Comparison of ENCODE assay signal across 8 mouse cellular contexts in genomic region chr5:107287908-107288267, GRCm38 (mm10). TPM values are rescaled to one million over a fixed set of nuclear protein-coding genes. Genes with fewer than 3 reads are reported as not detected.
DNase-seq lines count a peak whose midpoint lies in the region; ATAC-seq and TF ChIP-seq lines count a peak whose summit lies in the region.

No protein-coding gene starts in this region.

- H3K27me3 ChIP-seq in hindbrain, postnatal 0 days (ENCODE audit: insufficient read depth, low read length) = no peaks in the 10 kb centered on the region; the same call in 1 of the 2 replicates
- no peaks in the 10 kb centered on the region; the same call in none of the 2 replicates for H3K27me3 ChIP-seq in midbrain, embryonic 16.5 days (ENCODE audit: control insufficient read depth, insufficient read depth, low read depth, low read length)

- H3K36me3 ChIP-seq in hindbrain, postnatal 0 days (ENCODE audit: insufficient read depth, low read length) = no peaks in the 10 kb centered on the region
- H3K36me3 ChIP-seq in midbrain, embryonic 16.5 days (ENCODE audit: control insufficient read depth, insufficient read depth, low read length) = no peaks in the 10 kb centered on the region

- WGBS in hindbrain, postnatal 0 days = 50% methylated on average over 5 of the region's 5 CpGs
- 50% methylated on average over 5 of the region's 5 CpGs for WGBS in midbrain, embryonic 16.5 days

- H3K4me2 ChIP-seq in hindbrain, postnatal 0 days (ENCODE audit: low read depth, low read length) = peak overlapping the region; percentile 98
- peak overlapping the region; percentile 86 for H3K4me2 ChIP-seq in midbrain, embryonic 16.5 days (ENCODE audit: low read length)

- no peak for ATAC-seq in hindbrain, postnatal 0 days
- no peak for ATAC-seq in midbrain, embryonic 16.5 days

- peaks cover 10% of the 10 kb centered on the region; the same call in 1 of the 2 replicates for H3K4me1 ChIP-seq in embryonic fibroblast, embryonic 13.5 days (ENCODE audit: control insufficient read depth, insufficient read depth, low read length)
- H3K4me1 ChIP-seq in hindbrain, postnatal 0 days (ENCODE audit: insufficient read depth, low read length) = no peaks in the 10 kb centered on the region; the same call in 1 of the 2 replicates
- H3K4me1 ChIP-seq in midbrain, embryonic 16.5 days (ENCODE audit: control insufficient read depth, insufficient read depth, low read length) = peaks cover 10% of the 10 kb centered on the region

- TF ChIP-seq CTCF in left cerebral cortex, adult 2 months (IDR thresholded peaks at IDR 0.05) = no peak
- TF ChIP-seq CTCF in embryonic fibroblast, embryonic 13.5 days (IDR thresholded peaks at IDR 0.05; ENCODE audit: borderline replicate concordance, insufficient read depth, low read length) = no peak
- TF ChIP-seq CTCF in hindbrain, postnatal 0 days (IDR thresholded peaks at IDR 0.05; ENCODE audit: low read depth) = no peak

- TF ChIP-seq POLR2A in embryonic fibroblast, embryonic 13.5 days (IDR thresholded peaks at IDR 0.05; ENCODE audit: low read depth, low read length) = no peak

- no peak for DNase-seq in left cerebral cortex, adult 2 months (ENCODE audit: extremely low spot score in 1 of 2, low spot score in 2 of 2)
- DNase-seq in left cerebral cortex, postnatal 36 days (ENCODE audit: low spot score in 2 of 2) = no peak
- no peak for DNase-seq in hindbrain, postnatal 0 days (ENCODE audit: low spot score)
- DNase-seq in urinary bladder, adult 2 months (ENCODE audit: low spot score) = no peak
- DNase-seq in cerebellum, adult 8-10 months = no peak
- DNase-seq in frontal cortex, postnatal 25 days (ENCODE audit: low spot score in 2 of 2) = no peak

- peak overlapping the region; percentile 89 for H3K4me3 ChIP-seq in left cerebral cortex, adult 2 months
- peak overlapping the region; percentile 63 for H3K4me3 ChIP-seq in embryonic fibroblast, embryonic 13.5 days (ENCODE audit: insufficient read depth, low read length)
- H3K4me3 ChIP-seq in hindbrain, postnatal 0 days (ENCODE audit: low read length) = peak overlapping the region; percentile 84
- peak overlapping the region; percentile 54 for H3K4me3 ChIP-seq in midbrain, embryonic 16.5 days (ENCODE audit: low read depth, low read length)

- intact Hi-C loops in left cerebral cortex, adult 2 months (cut with DNase I) = loop anchor here (2.0 to 10.0 kb wide), 2 partner anchors 119 to 293 kb away; no protein-coding TSS in a partner anchor
- intact Hi-C loops in left cerebral cortex, postnatal 36 days (cut with DNase I) = loop anchor here (1.0 to 10.0 kb wide), 3 partner anchors 143 to 292 kb away; no protein-coding TSS in a partner anchor

- no peak overlapping the region for H3K27ac ChIP-seq in left cerebral cortex, adult 2 months
- no peak overlapping the region for H3K27ac ChIP-seq in embryonic fibroblast, embryonic 13.5 days (ENCODE audit: insufficient read depth, low read length)
- H3K27ac ChIP-seq in hindbrain, postnatal 0 days = no peak overlapping the region
- no peak overlapping the region for H3K27ac ChIP-seq in midbrain, embryonic 16.5 days (ENCODE audit: low read length)

- no peak overlapping the region; the same call in 1 of the 2 replicates for H3K9ac ChIP-seq in hindbrain, postnatal 0 days (replicated peaks; ENCODE audit: low read length)
- no peak overlapping the region for H3K9ac ChIP-seq in midbrain, embryonic 16.5 days (ENCODE audit: low read depth, low read length)

- no peaks in the 10 kb centered on the region for H3K9me3 ChIP-seq in hindbrain, postnatal 0 days (ENCODE audit: low read length)
- H3K9me3 ChIP-seq in midbrain, embryonic 16.5 days (replicated peaks; ENCODE audit: control insufficient read depth, low read length, poor library complexity, severe bottlenecking) = no peaks in the 10 kb centered on the region

RNA-seq across cellular contexts. Expression of gene Tgfbr3, which starts 1.5 kb away (rescaled TPM):
- 10 to 100 TPM; 10.8 to 11.3 TPM for total RNA-seq in left cerebral cortex, adult 2 months (2021)
- total RNA-seq in left cerebral cortex, postnatal 36 days (2021) = 10 to 100 TPM in 1 of 2 experiments, 1 to 10 TPM in 1; 7.9 to 10.1 TPM
- 28.2 and 40.0 TPM in 2 replicates for polyA plus RNA-seq in embryonic fibroblast, embryonic 13.5 days (2011; ENCODE audit: insufficient read length, low read depth, missing spikeins)
- total RNA-seq in hindbrain, postnatal 0 days (2014; rRNA removed) = 21.7 and 21.8 TPM in 2 replicates
- polyA plus RNA-seq in hindbrain, postnatal 0 days (2015; fragmentation: Nextera tagmentation; extraction: Ambion mirVana) = 4.6 and 4.8 TPM in 2 replicates
- 3.5 and 4.3 TPM in 2 replicates for polyA plus RNA-seq in midbrain, embryonic 16.5 days (2015; fragmentation: Nextera tagmentation; extraction: Ambion mirVana)
- polyA plus RNA-seq in urinary bladder, adult 2 months (2012; rRNA removed) = 42.5 and 61.3 TPM in 2 replicates

RNA-seq across cellular contexts. Expression of gene Brdt, which starts 43.1 kb away (rescaled TPM):
- total RNA-seq in left cerebral cortex, adult 2 months (2021) = 10 to 100 TPM; 13.2 to 17.7 TPM
- total RNA-seq in left cerebral cortex, postnatal 36 days (2021) = 10 to 100 TPM; 13.9 to 14.6 TPM
- polyA plus RNA-seq in embryonic fibroblast, embryonic 13.5 days (2011; ENCODE audit: insufficient read length, low read depth, missing spikeins) = 1.4 and 2.0 TPM in 2 replicates
- 4.8 and 5.1 TPM in 2 replicates for total RNA-seq in hindbrain, postnatal 0 days (2014; rRNA removed)
- polyA plus RNA-seq in hindbrain, postnatal 0 days (2015; fragmentation: Nextera tagmentation; extraction: Ambion mirVana) = 3.8 and 4.7 TPM in 2 replicates
- polyA plus RNA-seq in midbrain, embryonic 16.5 days (2015; fragmentation: Nextera tagmentation; extraction: Ambion mirVana) = 3.3 and 3.7 TPM in 2 replicates
- polyA plus RNA-seq in urinary bladder, adult 2 months (2012; rRNA removed) = 2.5 and 2.7 TPM in 2 replicates
